Comparison of ENCODE assay signal across 8 mouse cellular contexts in the genomic region with DNA sequence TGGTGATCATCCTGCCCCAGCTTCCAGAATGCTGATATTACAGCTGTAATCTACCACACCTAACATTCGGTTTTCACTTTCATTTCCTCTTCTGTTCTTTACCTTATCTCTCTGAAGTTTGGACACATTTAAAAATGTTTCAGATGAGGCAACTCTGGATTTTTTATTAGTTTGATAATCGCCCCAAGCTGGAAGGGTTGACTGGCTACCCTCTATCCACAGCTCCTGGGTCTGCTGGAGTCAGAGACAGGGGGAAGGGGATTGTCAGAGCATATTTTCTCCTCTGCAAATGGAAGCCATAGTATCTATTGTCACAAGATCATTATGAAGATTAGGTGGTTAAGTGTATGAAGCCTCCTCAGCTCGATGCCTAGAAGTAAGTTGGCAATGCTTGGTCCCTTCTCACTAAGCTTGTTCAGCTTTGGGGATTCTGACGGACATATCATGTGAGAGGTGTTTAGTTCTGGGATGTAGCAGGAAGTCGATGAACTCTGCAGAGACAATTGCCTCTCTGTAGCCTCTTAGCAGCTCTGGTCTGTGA. TPM values are rescaled to one million over a fixed set of nuclear protein-coding genes. Genes with fewer than 3 reads are reported as not detected.
DNase-seq lines count a peak whose midpoint lies in the region; ATAC-seq and TF ChIP-seq lines count a peak whose summit lies in the region.

No protein-coding gene starts in this region.

- TF ChIP-seq POLR2A in CH12.LX (IDR thresholded peaks at IDR 0.05; ENCODE audit: low read depth, low read length): no peak
- no peak for TF ChIP-seq POLR2A in embryonic fibroblast, embryonic 13.5 days (IDR thresholded peaks at IDR 0.05; ENCODE audit: low read depth, low read length)

- in situ Hi-C loops in CH12.LX (cut with MboI; ENCODE audit: low pct_ligation_motif_present, low pct_unique_long_range_greater_than_20kb, low sequenced_read_pairs): no loop called here

- peaks cover 21% of the 10 kb centered on the region for H3K79me2 ChIP-seq in CH12.LX (replicated peaks; ENCODE audit: control insufficient read depth, extremely low read depth, insufficient read depth, poor library complexity, severe bottlenecking)

- peak; percentile 45 for DNase-seq in CH12.LX (ENCODE audit: extremely low read depth)
- DNase-seq in ovary, postnatal 14 days (ENCODE audit: low spot score): no peak
- DNase-seq in cerebellum, postnatal 36 days: no peak

- no peak for ATAC-seq in erythroblast, adult 5-6 weeks (replicated peaks; ENCODE audit: low FRiP score, poor library complexity, severe bottlenecking)
- no peak for ATAC-seq in limb, embryonic 13.5 days (ENCODE audit: low FRiP score, low read depth)
- ATAC-seq in neural tube, embryonic 13.5 days (ENCODE audit: low read depth): no peak

- H3K27me3 ChIP-seq in erythroblast, embryonic 14.5 days (ENCODE audit: control insufficient read depth): no peaks in the 10 kb centered on the region
- H3K27me3 ChIP-seq in CH12.LX (replicated peaks): no peaks in the 10 kb centered on the region
- H3K27me3 ChIP-seq in limb, embryonic 13.5 days: no peaks in the 10 kb centered on the region
- H3K27me3 ChIP-seq in neural tube, embryonic 13.5 days: no peaks in the 10 kb centered on the region

- TF ChIP-seq CTCF in CH12.LX (conservative IDR thresholded peaks at IDR 0.05 in 1 of 2, IDR thresholded peaks at IDR 0.05 in 1 of 2; ENCODE audit: low read depth in 2 of 2, low read length in 2 of 2): no peak
- no peak for TF ChIP-seq CTCF in embryonic fibroblast, embryonic 13.5 days (IDR thresholded peaks at IDR 0.05; ENCODE audit: borderline replicate concordance, insufficient read depth, low read length)

- H3K4me3 ChIP-seq in erythroblast, embryonic 14.5 days (replicated peaks): peak overlapping the region; percentile 95
- H3K4me3 ChIP-seq in CH12.LX (replicated peaks in 1 of 3; ENCODE audit: low read depth in 2 of 3, low read length in 2 of 3, poor library complexity in 1 of 3): peak overlapping the region in 2 of 3 experiments; percentile 2
- H3K4me3 ChIP-seq in embryonic fibroblast, embryonic 13.5 days (ENCODE audit: insufficient read depth, low read length): no peak overlapping the region
- no peak overlapping the region for H3K4me3 ChIP-seq in limb, embryonic 13.5 days
- H3K4me3 ChIP-seq in neural tube, embryonic 13.5 days: peak overlapping the region; percentile 100

- peaks cover 28% of the 10 kb centered on the region for H3K4me1 ChIP-seq in erythroblast, embryonic 14.5 days (ENCODE audit: control insufficient read depth)
- peaks cover 0 to 25% of the 10 kb centered on the region in 2 experiments; a peak in 2 of 4 replicates for H3K4me1 ChIP-seq in CH12.LX (ENCODE audit: control insufficient read depth in 1 of 2, insufficient read depth in 2 of 2)
- peaks cover 6% of the 10 kb centered on the region for H3K4me1 ChIP-seq in embryonic fibroblast, embryonic 13.5 days (ENCODE audit: control insufficient read depth, insufficient read depth, low read length)
- peaks cover 13% of the 10 kb centered on the region for H3K4me1 ChIP-seq in limb, embryonic 13.5 days
- H3K4me1 ChIP-seq in neural tube, embryonic 13.5 days (replicated peaks): peaks cover 15% of the 10 kb centered on the region

- peak overlapping the region; percentile 99 for H3K4me2 ChIP-seq in CH12.LX (ENCODE audit: insufficient read depth, low read depth, poor library complexity, severe bottlenecking)
- H3K4me2 ChIP-seq in limb, embryonic 13.5 days (replicated peaks): peak overlapping the region; percentile 78
- peak overlapping the region; percentile 66 for H3K4me2 ChIP-seq in neural tube, embryonic 13.5 days

- dilution Hi-C loops in CH12.LX (cut with MboI; ENCODE audit: extremely low pct_ligation_motif_present, extremely low pct_unique_long_range_greater_than_20kb, low sequenced_read_pairs): no loop called here

- 25% methylated on average over 5 of the region's 5 CpGs for WGBS in limb, embryonic 13.5 days
- 37% methylated on average over 5 of the region's 5 CpGs for WGBS in neural tube, embryonic 13.5 days

- no peak for TF ChIP-seq RAD21 in CH12.LX (IDR thresholded peaks at IDR 0.05; ENCODE audit: low read depth, low read length)

- no peaks in the 10 kb centered on the region for H3K9me3 ChIP-seq in erythroblast, embryonic 14.5 days (ENCODE audit: control insufficient read depth, low read length)
- no peaks in the 10 kb centered on the region for H3K9me3 ChIP-seq in CH12.LX (replicated peaks; ENCODE audit: low read length)
- no peaks in the 10 kb centered on the region for H3K9me3 ChIP-seq in limb, embryonic 13.5 days
- H3K9me3 ChIP-seq in neural tube, embryonic 13.5 days: no peaks in the 10 kb centered on the region

- H3K27ac ChIP-seq in CH12.LX (ENCODE audit: insufficient read depth, low read depth): peak overlapping the region; percentile 39
- peak overlapping the region; percentile 55; the same call in 1 of the 2 replicates for H3K27ac ChIP-seq in embryonic fibroblast, embryonic 13.5 days (ENCODE audit: insufficient read depth, low read length)
- peak overlapping the region; percentile 99 for H3K27ac ChIP-seq in limb, embryonic 13.5 days
- peak overlapping the region; percentile 99 for H3K27ac ChIP-seq in neural tube, embryonic 13.5 days (replicated peaks)

- no peaks in the 10 kb centered on the region for H3K36me3 ChIP-seq in erythroblast, embryonic 14.5 days (ENCODE audit: control insufficient read depth)
- peaks cover 0 to 4% of the 10 kb centered on the region in 2 experiments for H3K36me3 ChIP-seq in CH12.LX (replicated peaks in 1 of 2; ENCODE audit: control insufficient read depth in 1 of 2, insufficient read depth in 1 of 2, low read length in 1 of 2)
- H3K36me3 ChIP-seq in limb, embryonic 13.5 days: peaks cover 10% of the 10 kb centered on the region
- peaks cover 9% of the 10 kb centered on the region for H3K36me3 ChIP-seq in neural tube, embryonic 13.5 days

- H3K9ac ChIP-seq in CH12.LX (ENCODE audit: insufficient read depth, low read depth): peak overlapping the region; percentile 85
- H3K9ac ChIP-seq in limb, embryonic 13.5 days: 0 out of 2 replicates have a peak overlapping the region, but pooled peaks have one; percentile 98
- peak overlapping the region; percentile 99 for H3K9ac ChIP-seq in neural tube, embryonic 13.5 days

- TF ChIP-seq EP300 in CH12.LX (IDR thresholded peaks at IDR 0.05; ENCODE audit: low read length): peak; percentile 67; the same call in 1 of the 2 replicates

TF ChIP-seq in CH12.LX, 34 proteins besides CTCF, POLR2A, EP300 and RAD21:
- no peak for TF ChIP-seq CHD1 (IDR thresholded peaks at IDR 0.05; ENCODE audit: low read depth, low read length)
- TF ChIP-seq ZNF384 (IDR thresholded peaks at IDR 0.05; ENCODE audit: low read depth, low read length): no peak
- TF ChIP-seq USF1 (IDR thresholded peaks at IDR 0.05; ENCODE audit: low read depth, low read length): no peak
- TF ChIP-seq ELF1 (IDR thresholded peaks at IDR 0.05; ENCODE audit: low read depth, low read length): no peak
- peak; percentile 81 for TF ChIP-seq IRF4 (IDR thresholded peaks at IDR 0.05; ENCODE audit: low read depth, low read length)
- 0 out of 2 replicates have a peak, but pooled peaks have one; percentile 16 for TF ChIP-seq TCF12 (IDR thresholded peaks at IDR 0.05; ENCODE audit: low read depth, low read length)
- 0 out of 2 replicates have a peak, but pooled peaks have one; percentile 15 for TF ChIP-seq MEF2A (IDR thresholded peaks at IDR 0.05; ENCODE audit: borderline replicate concordance, low read depth, low read length)
- TF ChIP-seq MAX (IDR thresholded peaks at IDR 0.05; ENCODE audit: low read length): no peak
- no peak for TF ChIP-seq NELFE (IDR thresholded peaks at IDR 0.05; ENCODE audit: low read depth, low read length)
- peak; percentile 56; the same call in 1 of the 2 replicates for TF ChIP-seq RCOR1 (conservative IDR thresholded peaks at IDR 0.05; ENCODE audit: low read depth, low read length)
- TF ChIP-seq SIN3A (IDR thresholded peaks at IDR 0.05; ENCODE audit: low read length): peak; percentile 35
- TF ChIP-seq MAFK (IDR thresholded peaks at IDR 0.05; ENCODE audit: insufficient replicate concordance, low read length): 0 out of 2 replicates have a peak, but pooled peaks have one; percentile 7
- TF ChIP-seq ZMIZ1 (IDR thresholded peaks at IDR 0.05; ENCODE audit: low read depth, low read length): no peak
- TF ChIP-seq PAX5 (IDR thresholded peaks at IDR 0.05; ENCODE audit: low read length): no peak

RNA-seq across cellular contexts. Expression of gene Tut4, which starts 1.0 kb away (rescaled TPM):
- polyA plus RNA-seq in erythroblast, embryonic 14.5 days (2012): 1.1 and 1.2 TPM in 2 replicates
- total RNA-seq in erythroblast, adult 5-6 weeks (2015; ENCODE audit: low replicate concordance): 11.1 and 13.1 TPM in 2 replicates
- 8.4 and 18.3 TPM in 2 replicates for total RNA-seq in erythroblast, adult 5-6 weeks (2017; ENCODE audit: low replicate concordance)
- total RNA-seq in CH12.LX (2012; rRNA removed): 22.0 and 26.3 TPM in 2 replicates
- 20.9 and 23.5 TPM in 2 replicates for total RNA-seq in CH12.LX (2014; rRNA removed)
- 40.2 and 67.4 TPM in 2 replicates for polyA plus RNA-seq in CH12.LX (2012; ENCODE audit: insufficient read length, low read depth)
- polyA plus RNA-seq in embryonic fibroblast, embryonic 13.5 days (2011; ENCODE audit: insufficient read length, low read depth, missing spikeins): 32.3 and 45.1 TPM in 2 replicates
- polyA plus RNA-seq in limb, embryonic 13.5 days (2015; fragmentation: Nextera tagmentation; extraction: Ambion mirVana): 113 and 124 TPM in 2 replicates
- 69.7 and 97.5 TPM in 2 replicates for polyA plus RNA-seq in neural tube, embryonic 13.5 days (2015; fragmentation: Nextera tagmentation; extraction: Ambion mirVana)

RNA-seq across cellular contexts. Expression of gene Gpx7, which starts 51.5 kb away (rescaled TPM):
- polyA plus RNA-seq in erythroblast, embryonic 14.5 days (2012): not detected in 2 replicates
- total RNA-seq in erythroblast, adult 5-6 weeks (2015; ENCODE audit: low replicate concordance): not detected in 2 replicates
- not detected in 2 replicates for total RNA-seq in erythroblast, adult 5-6 weeks (2017; ENCODE audit: low replicate concordance)
- not detected in 2 replicates for total RNA-seq in CH12.LX (2012; rRNA removed)
- not detected in 2 replicates for total RNA-seq in CH12.LX (2014; rRNA removed)
- polyA plus RNA-seq in CH12.LX (2012; ENCODE audit: insufficient read length, low read depth): not detected in 2 replicates
- 45.3 and 64.1 TPM in 2 replicates for polyA plus RNA-seq in embryonic fibroblast, embryonic 13.5 days (2011; ENCODE audit: insufficient read length, low read depth, missing spikeins)
- polyA plus RNA-seq in limb, embryonic 13.5 days (2015; fragmentation: Nextera tagmentation; extraction: Ambion mirVana): 88.5 and 89.8 TPM in 2 replicates
- polyA plus RNA-seq in neural tube, embryonic 13.5 days (2015; fragmentation: Nextera tagmentation; extraction: Ambion mirVana): 36.5 and 40.7 TPM in 2 replicates

Comparison
In these comparisons a context has a peak if more than half of its experiments do, and no peak if none do; other contexts are left out.
1. H3K4me3 ChIP-seq: peak in erythroblast, embryonic 14.5 days (single experiment), CH12.LX (2 of 3) and neural tube, embryonic 13.5 days (single experiment); none in embryonic fibroblast, embryonic 13.5 days (single experiment) and limb, embryonic 13.5 days (single experiment).
2. H3K27ac ChIP-seq: peak in every context shown above with its lines; median percentile 99 in limb, embryonic 13.5 days; 99 in neural tube, embryonic 13.5 days; 55 in embryonic fibroblast, embryonic 13.5 days; 39 in CH12.LX.
3. RNA of gene Tut4, which starts 1.0 kb away (polyA plus RNA-seq): 113 to 124 TPM in limb, embryonic 13.5 days, 69.7 to 97.5 TPM in neural tube, embryonic 13.5 days, 40.2 to 67.4 TPM in CH12.LX and 32.3 to 45.1 TPM in embryonic fibroblast, embryonic 13.5 days; 1.1 to 1.2 TPM in erythroblast, embryonic 14.5 days; every median in the first group is over 10 times any median in the second.
4. RNA of gene Gpx7, which starts 51.5 kb away (polyA plus RNA-seq): 88.5 to 89.8 TPM in limb, embryonic 13.5 days, 45.3 to 64.1 TPM in embryonic fibroblast, embryonic 13.5 days and 36.5 to 40.7 TPM in neural tube, embryonic 13.5 days; not detected in erythroblast, embryonic 14.5 days and not detected in CH12.LX; every median in the first group is over 10 times any median in the second.
5. Peak in every context shown above with its lines, with median percentiles within 50 percentile points of each other: H3K4me2 ChIP-seq and H3K9ac ChIP-seq.